Mouse (Mus musculus): Measurements from ENCODE around the gene Rbl1.

DNA sequence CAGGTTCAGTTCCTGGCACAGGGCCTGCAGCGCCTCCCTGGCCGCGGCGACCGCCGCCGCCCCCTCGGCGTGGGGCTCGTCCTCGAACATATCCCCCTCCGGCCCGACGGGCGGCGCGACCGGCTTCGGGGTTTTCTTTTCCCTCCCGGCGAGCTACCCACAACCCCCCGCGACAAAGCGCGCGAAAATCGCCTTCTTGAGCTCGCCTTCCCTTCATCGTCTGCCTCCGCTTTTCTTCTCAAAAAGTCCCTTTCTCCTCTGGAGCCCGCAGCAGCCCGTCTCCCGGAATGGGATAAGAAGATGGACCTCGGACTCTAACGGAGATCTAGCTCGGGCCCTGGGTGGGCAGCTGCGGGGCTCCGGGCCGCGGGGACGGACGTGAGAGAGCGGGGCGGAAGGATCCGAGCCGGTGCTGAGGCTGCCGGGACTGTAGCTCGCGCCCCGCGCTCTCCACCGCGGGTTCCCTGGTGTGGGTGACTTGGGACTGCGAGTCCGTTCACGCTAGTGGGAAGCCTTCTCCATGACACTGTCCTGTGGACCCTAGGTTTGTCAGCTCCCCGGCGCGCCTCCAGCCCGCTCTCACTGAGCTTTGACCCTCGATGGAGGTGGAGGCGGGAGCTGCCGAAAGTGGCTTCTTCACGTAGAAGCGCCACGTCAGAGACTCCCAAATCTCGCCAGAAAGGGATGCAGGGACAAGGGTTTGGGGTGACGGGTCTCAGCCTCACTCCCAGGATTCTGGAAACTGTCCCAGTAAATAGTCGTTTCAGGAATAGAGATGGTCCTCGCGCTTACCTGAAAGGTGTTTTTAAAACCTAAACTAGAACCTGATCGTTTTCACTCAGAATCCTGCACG, at the start of gene Rbl1:
- TF ChIP-seq EP300 (IDR thresholded peaks at IDR 0.05) (no peak), CTCF (IDR thresholded peaks at IDR 0.05) (peak; percentile 54)
